Mouse (Mus musculus) lung, postnatal 36 days (tissue): ENCODE measurements around the gene Mgst2.
A peak's percentile ranks its signal among the peaks of the same experiment; 100 is the strongest.

Experiments used
- DNase-seq: peaks from one replicate; pipeline ENCODE4 v3.0.0; 2022; ENCODE audit warnings: mixed read lengths

The Mgst2 gene

GRCm38 (mm10) chr3:51654303-51655055, 5.7 kb upstream of the Mgst2 start:
- no peak for DNase-seq

- no peak for DNase-seq
Observed at GRCm38 (mm10) chr3:51659415-51659814, 745 bp upstream of the Mgst2 start.

GRCm38 (mm10) chr3:51660821-51661276, 689 bp downstream of the Mgst2 start:
- DNase-seq: peak; percentile 60

GRCm38 (mm10) chr3:51661376-51661775, 1.2 kb downstream of the Mgst2 start:
- DNase-seq: no peak

- DNase-seq: no peak
Observed at GRCm38 (mm10) chr3:51661880-51662550, 1.9 kb downstream of the Mgst2 start.

GRCm38 (mm10) chr3:51662557-51662956, 2.4 kb downstream of the Mgst2 start:
- peak; percentile 34 for DNase-seq

- no peak for DNase-seq
Observed at GRCm38 (mm10) chr3:51668607-51669006, 8.4 kb downstream of the Mgst2 start.

- no peak for DNase-seq
Observed at GRCm38 (mm10) chr3:51670414-51671070, 10.4 kb downstream of the Mgst2 start.

- no peak for DNase-seq
Observed at GRCm38 (mm10) chr3:51671071-51671469, 10.9 kb downstream of the Mgst2 start.

- DNase-seq: no peak
Observed at GRCm38 (mm10) chr3:51672631-51673030, 12.5 kb downstream of the Mgst2 start.

GRCm38 (mm10) chr3:51673408-51674086, 13.4 kb downstream of the Mgst2 start:
- peak; percentile 87 for DNase-seq

GRCm38 (mm10) chr3:51674963-51675362, 14.8 kb downstream of the Mgst2 start:
- no peak for DNase-seq

GRCm38 (mm10) chr3:51685539-51685938, 25.4 kb downstream of the Mgst2 start:
- no peak for DNase-seq

GRCm38 (mm10) chr3:51686316-51686715, 26.2 kb downstream of the Mgst2 start:
- no peak for DNase-seq

GRCm38 (mm10) chr3:51686791-51687190, 26.6 kb downstream of the Mgst2 start:
- DNase-seq: no peak

- DNase-seq: no peak
Observed at GRCm38 (mm10) chr3:51688725-51689124, 28.6 kb downstream of the Mgst2 start.

GRCm38 (mm10) chr3:51693196-51693595, 33.0 kb downstream of the Mgst2 start:
- no peak for DNase-seq

GRCm38 (mm10) chr3:51694576-51694975, 34.4 kb downstream of the Mgst2 start:
- no peak for DNase-seq

- no peak for DNase-seq
Observed at GRCm38 (mm10) chr3:51695713-51696112, 35.6 kb downstream of the Mgst2 start.

GRCm38 (mm10) chr3:51697931-51698330, 37.8 kb downstream of the Mgst2 start:
- DNase-seq: no peak

GRCm38 (mm10) chr3:51700123-51700522, 40.0 kb downstream of the Mgst2 start:
- DNase-seq: no peak

GRCm38 (mm10) chr3:51700731-51701280, 40.6 kb downstream of the Mgst2 start:
- peak; percentile 41 for DNase-seq

GRCm38 (mm10) chr3:51701281-51701751, 41.2 kb downstream of the Mgst2 start:
- peak; percentile 73 for DNase-seq
